Mouse (Mus musculus) hindbrain, embryonic 15.5 days (tissue): Measurements from ENCODE around the gene 1810009J06Rik. TPM values are rescaled to one million over a fixed set of nuclear protein-coding genes. Genes with fewer than 3 reads are reported as not detected.
"Not testable (repeated sequence)": the region's sequence is repeated elsewhere in the genome, so short reads cannot be mapped to it uniquely, and the experiment has no call there.

Experiments used
- ATAC-seq: fragments of 200-750 bp; cut with Nextera tagmentation; 2 replicates; pipeline ENCODE4 v1.8.0; 2017; ENCODE audit warnings: low read depth, moderate number of reproducible peaks, moderate TSS enrichment; ENCODE audit not compliant: low FRiP score
- H3K27ac ChIP-seq: fragments of 300-500 bp; sonication (generic); replicated peaks from 2 replicates; pipeline ENCODE4 v1.5.1; 2015; ENCODE audit warnings: mild to moderate bottlenecking, inconsistent platforms
- H3K27me3 ChIP-seq: fragments of 300-500 bp; sonication (generic); 2 replicates; pipeline ENCODE4 v1.6.1; 2015; ENCODE audit warnings: control low read depth, inconsistent platforms
- H3K36me3 ChIP-seq: fragments of 300-500 bp; sonication (generic); 2 replicates; pipeline ENCODE4 v1.6.1; 2015; ENCODE audit warnings: control low read depth, inconsistent platforms
- H3K4me1 ChIP-seq: fragments of 300-500 bp; sonication (generic); replicated peaks from 2 replicates; pipeline ENCODE4 v1.6.1; 2015; ENCODE audit warnings: control low read depth, inconsistent platforms
- H3K4me2 ChIP-seq: fragments of 300-500 bp; sonication (generic); 2 replicates; pipeline ENCODE4 v1.6.1; 2015; ENCODE audit warnings: moderate library complexity, mild to moderate bottlenecking, inconsistent platforms
- H3K4me3 ChIP-seq: fragments of 300-500 bp; sonication (generic); 2 replicates; pipeline ENCODE4 v1.5.1; 2015; ENCODE audit warnings: mild to moderate bottlenecking, inconsistent platforms
- H3K9ac ChIP-seq: fragments of 300-500 bp; sonication (generic); 2 replicates; pipeline ENCODE4 v1.6.1; 2015; ENCODE audit warnings: inconsistent platforms
- H3K9me3 ChIP-seq: fragments of 300-500 bp; sonication (generic); 2 replicates; pipeline ENCODE4 v1.6.1; 2016; ENCODE audit warnings: control low read depth, inconsistent platforms
- WGBS: fragments of 180-500 bp; shearing (Covaris S2); methylation state at CpG from one replicate; pipeline ENCODE4 v1.1.7; 2015; 5-methylcytosine and 5-hydroxymethylcytosine counted together
- polyA plus RNA-seq: library from polyadenylated mRNA; unstranded; fragments of >200 nt; fragmentation: Nextera tagmentation; extraction: Ambion mirVana; gene quantifications from 2 replicates; pipeline ENCODE4 v1.2.1, GENCODE M21; 2015

Gene 1810009J06Rik
- not detected in 2 replicates for polyA plus RNA-seq

GRCm38 (mm10) chr6:40964454-40964853, at the start of gene 1810009J06Rik:
1810009J06Rik (plus strand) TSS chr6:40964754.
- not testable (repeated sequence) for H3K36me3 ChIP-seq, H3K9ac ChIP-seq, H3K9me3 ChIP-seq, ATAC-seq, H3K4me1 ChIP-seq, H3K27me3 ChIP-seq, H3K4me3 ChIP-seq, H3K4me2 ChIP-seq, H3K27ac ChIP-seq
- 98% methylated on average over 2 of the region's 2 CpGs for WGBS

- WGBS: 95% methylated on average over 4 of the region's 4 CpGs
- Histone ChIP-seq H3K36me3 (no peaks in the 10 kb centered on the region), H3K4me2 (no peak overlapping the region), H3K27me3 (no peaks in the 10 kb centered on the region), H3K4me3 (no peak overlapping the region), H3K4me1 (no peaks in the 10 kb centered on the region), H3K9ac (no peak overlapping the region), H3K27ac (no peak overlapping the region), H3K9me3 (no peaks in the 10 kb centered on the region)
- no peak for ATAC-seq
Measured at GRCm38 (mm10) chr6:40919954-40920353, 44.6 kb upstream of the 1810009J06Rik start.

GRCm38 (mm10) chr6:40940457-40940856, 24.1 kb upstream of the 1810009J06Rik start, which contains the start of gene 1700074P13Rik:
1700074P13Rik (minus strand) TSS chr6:40940557.
- no peaks in the 10 kb centered on the region for H3K27me3 ChIP-seq
- no peak for ATAC-seq
- H3K9me3 ChIP-seq: no peaks in the 10 kb centered on the region
- no peaks in the 10 kb centered on the region for H3K36me3 ChIP-seq
- no peak within 1 kb of the TSS for H3K4me2 ChIP-seq
- no peak within 1 kb of the TSS for H3K27ac ChIP-seq
- H3K4me1 ChIP-seq: no peaks in the 10 kb centered on the region
- H3K9ac ChIP-seq: no peak within 1 kb of the TSS
- 96% methylated on average over 10 of the region's 10 CpGs for whole genome bisulfite sequencing
- H3K4me3 ChIP-seq: no peak within 1 kb of the TSS

- Histone ChIP-seq H3K9me3 (no peaks in the 10 kb centered on the region), H3K4me1 (no peaks in the 10 kb centered on the region), H3K4me2 (no peak within 1 kb of the TSS), H3K36me3 (no peaks in the 10 kb centered on the region), H3K27ac (no peak within 1 kb of the TSS), H3K4me3 (no peak within 1 kb of the TSS), H3K27me3 (no peaks in the 10 kb centered on the region), H3K9ac (no peak within 1 kb of the TSS)
- ATAC-seq: no peak
Measured at GRCm38 (mm10) chr6:40951770-40952169, 12.8 kb upstream of the 1810009J06Rik start, which contains the start of gene Gm4744. Gm4744 (minus strand) TSS chr6:40951870.

- Histone ChIP-seq H3K27me3 (no peaks in the 10 kb centered on the region), H3K9me3 (no peaks in the 10 kb centered on the region), H3K36me3 (no peaks in the 10 kb centered on the region), H3K4me1 (no peaks in the 10 kb centered on the region), H3K4me2 (no peak overlapping the region), H3K4me3 (no peak overlapping the region), H3K27ac (no peak overlapping the region), H3K9ac (no peak overlapping the region)
- WGBS: 72% methylated on average over 2 of the region's 2 CpGs
- no peak for ATAC-seq
Measured at GRCm38 (mm10) chr6:40953716-40954115, 10.8 kb upstream of the 1810009J06Rik start.

- not testable (repeated sequence) for H3K27ac ChIP-seq, H3K36me3 ChIP-seq, ATAC-seq, H3K4me3 ChIP-seq, H3K9me3 ChIP-seq, H3K4me1 ChIP-seq, H3K4me2 ChIP-seq, H3K27me3 ChIP-seq, H3K9ac ChIP-seq
Measured at GRCm38 (mm10) chr6:40999379-40999778, 34.8 kb downstream of the 1810009J06Rik start, which contains the start of gene Gm2663. Gm2663 (minus strand) TSS chr6:40999479.

GRCm38 (mm10) chr6:41015065-41015464, 50.5 kb downstream of the 1810009J06Rik start:
- Histone ChIP-seq H3K4me1 (no peaks in the 10 kb centered on the region), H3K4me3 (no peak overlapping the region), H3K27me3 (no peaks in the 10 kb centered on the region), H3K27ac (no peak overlapping the region), H3K9me3 (no peaks in the 10 kb centered on the region), H3K4me2 (no peak overlapping the region), H3K9ac (no peak overlapping the region), H3K36me3 (no peaks in the 10 kb centered on the region)
- 60% methylated on average over 4 of the region's 4 CpGs for WGBS
- ATAC-seq: no peak

Other genes starting within 250 kb of the 1810009J06Rik start
- not detected in 2 replicates for gene Moxd2, start 77.3 kb upstream of the 1810009J06Rik start, polyA plus RNA-seq
- gene Prss58, start 64.4 kb upstream of the 1810009J06Rik start, polyA plus RNA-seq: not detected in 2 replicates
- gene 1700074P13Rik, start 24.2 kb upstream of the 1810009J06Rik start, polyA plus RNA-seq: not detected in 2 replicates
- gene Gm4744, start 12.9 kb upstream of the 1810009J06Rik start, polyA plus RNA-seq: not detected in 2 replicates
- not detected in 2 replicates for gene Gm2663, start 34.7 kb downstream of the 1810009J06Rik start, polyA plus RNA-seq
- gene 2210010C04Rik, start 70.8 kb downstream of the 1810009J06Rik start, polyA plus RNA-seq: not detected in 2 replicates